21 mouse cellular contexts compared by ENCODE assay signal in the genomic region with DNA sequence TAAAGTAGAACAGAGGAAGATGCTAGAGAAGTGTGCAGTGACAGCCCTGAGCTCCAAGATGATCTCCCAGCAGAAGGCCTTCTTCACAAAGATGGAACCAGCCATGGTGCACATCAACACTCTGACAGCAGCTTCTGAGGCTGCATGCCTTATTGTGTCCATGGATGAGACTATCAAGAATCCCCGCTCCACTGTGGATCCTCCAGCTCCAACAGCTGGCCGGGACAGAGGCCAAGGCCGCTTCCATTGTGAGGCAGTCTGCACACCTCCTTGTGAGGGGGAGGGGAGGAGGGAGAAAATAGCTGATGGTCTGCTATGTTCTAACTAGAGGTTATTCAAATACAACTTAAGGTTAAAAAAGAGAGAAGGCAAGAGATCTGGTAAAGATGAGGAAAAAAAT.
DNase-seq lines count a peak whose midpoint lies in the region; ATAC-seq and TF ChIP-seq lines count a peak whose summit lies in the region.
"Had no signal": no experiment of that assay in that cellular context is flagged by ENCODE, and none has a peak within 500 bp of the region (broad histone marks: within the 10 kb centered on the region; RNA-seq: fewer than 3 reads in every experiment).

No protein-coding gene starts in this region.

- H3K4me2 ChIP-seq in heart, postnatal 0 days (ENCODE audit: low read depth, low read length) = no peak overlapping the region
- no peak overlapping the region for H3K4me2 ChIP-seq in lung, embryonic 16.5 days (ENCODE audit: low read depth, low read length)
- H3K4me2 ChIP-seq: embryonic facial prominence, embryonic 12.5 days; midbrain, embryonic 15.5 days; stomach, embryonic 15.5 days had no signal

- TF ChIP-seq POLR2A in lung, adult 2 months (IDR thresholded peaks at IDR 0.05; ENCODE audit: borderline replicate concordance, extremely low read depth, low read depth, low read length) = no peak

- H3K27ac ChIP-seq in heart, postnatal 0 days (ENCODE audit: low read depth) = no peak overlapping the region
- peak overlapping the region; percentile 76 for H3K27ac ChIP-seq in lung, embryonic 16.5 days (ENCODE audit: low read length)
- H3K27ac ChIP-seq: embryonic facial prominence, embryonic 12.5 days; heart, adult 2 months; midbrain, embryonic 15.5 days; stomach, embryonic 15.5 days had no signal

- peak; percentile 6 to 14 for DNase-seq in cerebellum, postnatal 10 days
- no peak for DNase-seq in cerebellum, postnatal 36 days
- no peak for DNase-seq in heart, postnatal 0 days (ENCODE audit: low spot score)
- DNase-seq in heart, adult 8-10 months (ENCODE audit: low spot score) = no peak
- DNase-seq in lung, adult 2 months = no peak
- DNase-seq in urinary bladder, postnatal 14 days (ENCODE audit: low spot score) = no peak
- no peak for DNase-seq in adrenal gland, postnatal 14 days
- DNase-seq: adrenal gland, adult 2 months; cerebellum, adult 9-10 months; kidney, adult 11 months; kidney, postnatal 14 days; liver; right cerebral cortex, postnatal 25 days had no signal

- no peak for TF ChIP-seq CTCF in heart, postnatal 0 days (IDR thresholded peaks at IDR 0.05; ENCODE audit: low read depth)
- TF ChIP-seq CTCF in lung, adult 2 months (IDR thresholded peaks at IDR 0.05; ENCODE audit: insufficient read depth, low read length) = no peak

- H3K4me1 ChIP-seq in heart, postnatal 0 days (ENCODE audit: control insufficient read depth, insufficient read depth) = no peaks in the 10 kb centered on the region
- H3K4me1 ChIP-seq in lung, embryonic 16.5 days (replicated peaks; ENCODE audit: control insufficient read depth, insufficient read depth, low read length) = peaks cover 19% of the 10 kb centered on the region
- H3K4me1 ChIP-seq in lung, adult 2 months (ENCODE audit: control insufficient read depth, insufficient read depth, low read length) = peaks cover 5% of the 10 kb centered on the region; the same call in 1 of the 2 replicates
- H3K4me1 ChIP-seq: embryonic facial prominence, embryonic 12.5 days; midbrain, embryonic 15.5 days; stomach, embryonic 15.5 days had no signal

- no peak for TF ChIP-seq EP300 in heart, postnatal 0 days (IDR thresholded peaks at IDR 0.05; ENCODE audit: low read depth)

- WGBS in heart, postnatal 0 days = 79% methylated on average over 3 of the region's 3 CpGs
- WGBS in lung, embryonic 16.5 days = 56% methylated on average over 3 of the region's 3 CpGs
- WGBS in lung, adult 2 months = 79% methylated on average over 3 of the region's 3 CpGs

- no peak overlapping the region for H3K9ac ChIP-seq in heart, postnatal 0 days (replicated peaks; ENCODE audit: low read depth, low read length)
- H3K9ac ChIP-seq in lung, embryonic 16.5 days (ENCODE audit: low read length) = no peak overlapping the region
- H3K9ac ChIP-seq: embryonic facial prominence, embryonic 12.5 days; midbrain, embryonic 15.5 days; stomach, embryonic 15.5 days had no signal

- H3K27me3 ChIP-seq in heart, postnatal 0 days (ENCODE audit: control insufficient read depth, insufficient read depth, low read length) = no peaks in the 10 kb centered on the region
- H3K27me3 ChIP-seq in lung, embryonic 16.5 days (ENCODE audit: control insufficient read depth, insufficient read depth, low read depth, low read length) = no peaks in the 10 kb centered on the region
- H3K27me3 ChIP-seq: embryonic facial prominence, embryonic 12.5 days; midbrain, embryonic 15.5 days; stomach, embryonic 15.5 days had no signal

- no peak overlapping the region for H3K4me3 ChIP-seq in heart, postnatal 0 days (ENCODE audit: low read depth, low read length)
- no peak overlapping the region for H3K4me3 ChIP-seq in lung, embryonic 16.5 days (ENCODE audit: low read length)
- H3K4me3 ChIP-seq in lung, adult 2 months (replicated peaks; ENCODE audit: extremely low read depth, low read depth, low read length) = no peak overlapping the region
- H3K4me3 ChIP-seq: embryonic facial prominence, embryonic 12.5 days; erythroblast, embryonic 14.5 days; heart, adult 2 months; midbrain, embryonic 15.5 days; myocyte; stomach, embryonic 15.5 days had no signal

- H3K36me3 ChIP-seq in heart, postnatal 0 days (replicated peaks; ENCODE audit: control insufficient read depth, insufficient read depth, low read length) = no peaks in the 10 kb centered on the region
- H3K36me3 ChIP-seq in lung, embryonic 16.5 days (ENCODE audit: control insufficient read depth, insufficient read depth, low read length) = no peaks in the 10 kb centered on the region
- H3K36me3 ChIP-seq: embryonic facial prominence, embryonic 12.5 days; midbrain, embryonic 15.5 days; stomach, embryonic 15.5 days had no signal

- ATAC-seq in heart, postnatal 0 days (ENCODE audit: insufficient read depth, low read depth) = 0 out of 2 replicates have a peak, but pooled peaks have one; percentile 17
- peak; percentile 41 for ATAC-seq in lung, embryonic 16.5 days (ENCODE audit: low read depth)
- ATAC-seq: forebrain, embryonic 14.5 days; midbrain, embryonic 15.5 days had no signal

- no peaks in the 10 kb centered on the region for H3K9me3 ChIP-seq in heart, postnatal 0 days (replicated peaks; ENCODE audit: control insufficient read depth, low read length)
- no peaks in the 10 kb centered on the region for H3K9me3 ChIP-seq in lung, embryonic 16.5 days (ENCODE audit: control insufficient read depth, low read length)
- H3K9me3 ChIP-seq: embryonic facial prominence, embryonic 12.5 days; midbrain, embryonic 15.5 days; stomach, embryonic 15.5 days had no signal

Comparison
In these comparisons a context has a peak if more than half of its experiments do, and no peak if none do; other contexts are left out.
1. DNase-seq: peak in cerebellum, postnatal 10 days (2 of 2); none in cerebellum, postnatal 36 days (0 of 2), heart, postnatal 0 days (single experiment), heart, adult 8-10 months (single experiment), lung, adult 2 months (single experiment), urinary bladder, postnatal 14 days (single experiment) and adrenal gland, postnatal 14 days (single experiment).